Mouse (Mus musculus) lung, postnatal 36 days (tissue): ENCODE measurements around the gene Daam2.

Experiments used
- DNase-seq: peaks from one replicate; pipeline ENCODE4 v3.0.0; 2022; ENCODE audit warnings: mixed read lengths

Gene Daam2

DNA sequence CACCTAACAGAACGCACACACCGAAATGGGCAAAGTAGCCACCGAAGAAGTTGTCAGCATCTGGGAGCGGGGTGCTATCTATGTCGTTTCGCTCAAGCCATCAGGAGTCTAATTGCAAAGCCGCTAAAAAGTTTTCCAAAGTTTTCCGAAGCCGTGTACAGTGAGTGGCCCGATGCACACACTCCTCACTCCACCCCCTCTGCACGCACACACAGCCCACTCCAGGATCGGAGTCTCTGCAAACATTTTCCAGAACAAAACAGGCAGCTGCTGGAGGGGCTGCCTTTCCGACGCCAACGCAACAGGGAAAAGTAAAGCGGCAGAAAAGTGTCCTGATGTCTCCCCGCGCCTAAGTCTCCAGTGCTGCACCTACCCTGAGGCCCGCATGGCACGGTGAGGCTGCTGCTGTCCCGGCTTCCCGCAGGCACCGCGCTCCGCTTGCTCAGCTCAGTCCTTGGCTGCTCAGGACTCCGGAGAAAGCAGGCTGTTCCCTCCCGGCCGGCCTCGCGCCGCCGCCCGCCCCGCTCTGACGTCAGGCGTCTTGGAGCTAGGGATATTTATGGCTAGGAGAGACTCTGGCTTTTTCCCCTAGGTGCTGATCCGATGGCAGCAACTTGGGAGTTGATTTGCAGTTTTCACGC lies at the start of gene Daam2:
Gene Daam2 (minus strand): TSS at position 514 of the 641 bp plus-strand sequence.
- DNase-seq, result peak; percentile 81

DNA sequence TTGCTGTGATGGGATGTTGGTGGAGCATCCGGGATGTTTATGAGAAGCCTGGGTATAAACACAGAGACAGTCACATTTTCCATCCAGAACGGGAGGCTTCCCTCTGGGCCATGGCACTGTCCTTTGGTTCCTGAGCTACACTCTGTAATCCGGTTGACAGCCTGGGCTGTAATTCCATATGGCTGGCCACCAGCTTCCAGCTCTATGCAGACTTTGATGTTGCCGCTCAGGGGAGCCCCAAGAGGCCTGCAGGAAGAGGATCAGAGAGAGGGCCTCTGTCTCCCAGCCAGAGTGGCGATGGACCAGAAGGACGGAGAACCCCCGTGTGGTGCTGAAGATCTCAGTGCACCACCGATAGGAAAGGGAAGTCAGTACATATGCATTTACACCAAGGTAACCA lies 46.2 kb upstream of the Daam2 start:
- no peak for DNase-seq

GRCm38 (mm10) chr17:49607351-49608027 lies 43.3 kb upstream of the Daam2 start:
- no peak for DNase-seq

DNA sequence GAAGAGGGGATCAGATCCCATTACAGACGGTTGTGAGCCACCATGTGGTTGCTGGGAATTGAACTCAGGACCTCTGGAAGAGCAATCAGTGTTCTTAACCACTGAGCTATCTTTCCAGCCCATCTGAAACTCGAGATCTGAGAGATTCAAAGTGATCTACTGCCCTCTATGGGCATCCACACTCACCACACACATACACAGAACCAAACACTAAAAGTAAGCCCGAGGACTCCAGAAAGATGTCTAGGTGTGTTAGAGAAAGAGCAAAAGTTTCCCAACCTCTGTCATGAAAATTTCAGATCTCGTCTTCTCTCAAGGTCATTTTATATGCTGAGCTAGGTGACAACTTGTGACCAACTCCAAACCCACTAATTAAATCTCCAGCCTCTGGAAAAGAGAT lies 41.3 kb upstream of the Daam2 start:
- no peak for DNase-seq

- no peak for DNase-seq
Measured at GRCm38 (mm10) chr17:49590051-49590450, 25.9 kb upstream of the Daam2 start.

DNA sequence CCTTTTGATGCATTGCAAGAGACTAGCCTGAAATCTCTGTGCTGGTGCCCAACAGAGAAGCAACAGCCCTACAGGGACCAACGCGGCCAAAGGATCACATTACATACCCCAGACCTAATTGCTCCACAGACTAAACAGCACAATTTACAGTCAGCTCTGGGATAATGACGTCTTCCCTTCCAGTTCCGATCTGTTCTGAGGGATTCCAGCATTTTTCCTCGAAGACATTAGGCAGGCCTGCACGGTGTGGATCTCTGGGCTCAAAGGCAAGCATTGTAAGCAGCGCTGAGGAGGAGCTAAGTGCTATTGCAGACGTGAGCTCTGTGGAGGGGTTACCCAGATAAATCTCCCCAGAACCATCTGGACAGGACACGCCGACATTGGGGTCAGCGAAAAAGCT lies 18.3 kb upstream of the Daam2 start:
- DNase-seq, result no peak

DNA sequence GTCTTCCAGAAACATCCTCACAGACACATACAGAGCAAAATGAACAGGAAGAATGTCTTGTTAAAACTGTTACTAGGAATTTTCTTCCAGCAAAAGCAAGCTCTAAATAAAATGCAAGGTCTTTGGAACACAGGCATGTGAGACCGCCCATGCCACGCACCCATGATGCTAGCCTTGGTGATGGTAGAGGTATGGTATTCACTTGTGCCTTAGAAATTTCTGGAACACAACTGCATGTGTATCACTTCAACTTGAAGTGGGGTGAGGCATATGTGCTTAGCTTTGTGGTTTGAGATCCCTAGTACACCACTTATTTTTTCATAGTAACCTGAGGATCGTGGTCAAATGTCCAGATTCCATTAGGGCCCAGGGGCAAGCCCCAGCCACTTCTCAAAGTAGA lies 13.2 kb upstream of the Daam2 start:
- no peak for DNase-seq

GRCm38 (mm10) chr17:49568717-49569116 lies 4.6 kb upstream of the Daam2 start:
- peak; percentile 35 for DNase-seq

DNA sequence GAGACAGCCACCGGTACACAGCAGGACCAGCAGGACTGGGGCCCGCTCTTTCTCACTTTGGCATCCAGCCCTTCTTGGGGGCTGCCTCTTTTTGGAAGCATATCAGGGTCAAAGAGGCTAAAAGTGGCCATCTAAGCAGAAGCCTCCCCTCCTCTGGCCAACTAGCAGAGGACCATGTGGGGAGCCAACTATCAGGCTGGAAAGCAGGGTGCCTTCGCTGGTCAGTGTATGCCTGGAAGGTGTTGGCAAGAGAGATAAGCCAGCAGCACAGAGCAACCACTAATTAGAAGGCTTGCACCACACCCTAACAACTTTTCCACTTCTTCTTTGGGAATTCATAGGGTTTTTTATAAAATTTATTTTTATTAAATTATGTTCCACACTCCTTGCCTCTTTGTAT lies 346 bp upstream of the Daam2 start:
- no peak for DNase-seq

DNA sequence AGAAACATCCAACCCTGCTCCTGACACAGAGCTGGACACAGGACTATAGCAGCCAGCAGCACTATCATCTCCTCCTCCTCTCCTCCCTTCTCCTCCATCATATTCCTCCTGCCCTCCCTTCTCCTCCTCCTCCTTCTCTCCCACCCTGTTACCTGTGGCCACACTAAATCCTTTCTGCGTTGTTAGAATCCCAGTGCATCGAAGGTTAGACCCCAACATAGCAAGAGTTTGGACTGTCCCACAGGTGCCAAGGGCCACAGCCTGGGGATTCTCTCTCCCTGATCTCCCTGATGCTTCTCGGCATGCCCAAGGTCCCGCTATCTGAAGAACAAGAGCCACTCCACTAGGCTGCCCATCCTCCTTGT lies 745 bp downstream of the Daam2 start:
- no peak for DNase-seq

- DNase-seq, result no peak
Measured at GRCm38 (mm10) chr17:49562701-49563415, 1.3 kb downstream of the Daam2 start.

DNA sequence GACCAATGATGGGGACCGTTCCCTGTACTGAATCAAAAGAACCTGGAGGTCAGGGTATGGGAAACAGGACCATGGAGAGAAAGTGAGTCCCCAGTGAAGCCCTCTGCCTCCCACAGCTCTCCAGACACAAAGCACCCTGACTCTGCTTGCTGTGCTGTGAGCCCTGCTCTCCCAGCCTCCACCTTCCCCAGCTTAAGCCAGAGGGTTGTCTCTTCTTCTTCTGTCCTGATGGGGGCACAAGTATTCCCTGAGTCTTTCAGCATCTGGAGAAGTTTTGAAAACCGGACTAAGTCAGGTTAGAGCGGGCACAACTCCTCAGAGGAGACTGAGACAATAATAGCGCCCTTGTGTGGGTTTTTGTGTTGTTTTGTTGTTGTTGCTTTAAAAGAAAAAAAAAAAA lies 2.2 kb downstream of the Daam2 start:
- no peak for DNase-seq

DNA sequence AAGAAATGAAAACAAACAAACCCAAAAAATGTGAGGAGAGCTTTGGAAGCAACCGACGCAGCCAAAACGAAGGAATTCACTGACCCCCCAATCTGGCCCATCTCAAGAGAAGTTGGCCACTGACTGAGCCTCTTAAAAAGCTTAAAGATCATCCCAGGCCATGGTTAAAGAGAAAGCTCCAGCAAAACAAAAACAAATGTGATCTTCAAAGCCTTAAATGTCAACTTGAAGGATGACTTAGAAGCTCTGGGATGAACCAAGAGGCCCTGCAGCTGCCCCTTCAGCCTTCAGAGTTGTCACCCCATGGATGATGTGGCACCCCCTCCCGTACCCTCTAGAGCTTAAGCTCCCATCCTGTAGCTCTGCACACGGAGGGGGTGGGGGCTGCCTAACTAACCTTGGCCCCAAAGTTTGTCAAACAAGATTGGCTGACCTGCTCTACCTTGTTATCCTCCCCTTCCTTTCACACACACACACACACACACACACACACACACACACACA lies 4.3 kb downstream of the Daam2 start:
- DNase-seq, result no peak

DNA sequence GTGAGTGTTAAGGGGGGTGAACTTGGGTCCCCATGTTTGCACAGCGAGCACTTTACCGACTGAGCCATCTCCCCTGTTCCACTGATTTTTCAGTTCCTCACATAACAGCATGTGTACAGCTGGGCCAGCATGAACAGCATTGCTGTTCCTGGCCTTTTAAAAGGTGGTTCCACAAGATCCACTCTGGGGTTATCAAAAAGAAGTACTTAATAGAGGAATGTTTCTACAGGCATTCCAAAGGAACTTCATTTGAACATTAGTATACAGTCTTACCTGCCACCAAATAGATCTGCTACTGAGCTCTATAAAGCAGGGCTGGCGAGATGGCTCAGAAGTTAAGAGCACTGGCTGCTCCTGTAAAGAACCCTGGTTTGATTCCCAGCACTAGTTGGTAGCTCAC lies 8.0 kb downstream of the Daam2 start:
- peak; percentile 32 for DNase-seq

DNA sequence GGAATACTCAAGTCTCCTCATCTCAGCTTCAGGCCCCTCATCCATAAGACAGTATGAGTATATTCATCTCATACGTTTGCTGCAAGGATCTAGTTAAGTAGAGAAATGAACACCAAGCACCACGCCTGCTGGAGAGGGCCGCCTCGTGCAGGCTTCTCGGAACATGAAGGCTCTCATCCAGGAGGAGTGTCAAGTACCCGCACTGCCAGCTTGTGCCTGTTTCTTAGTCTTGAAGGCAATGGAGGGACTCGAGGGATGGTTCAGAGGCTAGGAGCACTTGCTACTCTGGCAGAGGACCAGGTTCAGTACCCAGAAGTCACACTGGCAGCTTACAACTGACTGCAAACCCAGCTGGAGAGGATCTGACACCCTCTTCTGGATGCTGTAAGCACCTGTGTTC lies 12.2 kb downstream of the Daam2 start:
- peak; percentile 78 for DNase-seq

DNA sequence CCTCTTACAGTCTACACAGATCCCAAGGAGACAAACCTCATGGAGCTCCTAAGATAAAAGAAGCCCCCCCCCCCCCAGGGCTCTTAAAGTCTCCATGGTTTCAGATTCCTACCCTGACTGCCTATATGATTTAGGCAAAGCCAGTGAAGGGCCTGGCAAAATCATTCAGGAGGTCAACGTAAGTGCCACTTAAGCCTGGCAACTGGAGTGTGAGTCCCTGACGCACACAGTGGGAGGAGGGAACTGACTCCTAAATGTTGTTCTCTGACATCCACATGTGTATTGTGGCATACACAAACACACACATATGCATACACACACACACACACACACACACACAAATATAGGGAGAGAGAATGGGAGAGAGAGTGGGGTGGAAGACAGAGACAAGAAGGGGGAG lies 12.7 kb downstream of the Daam2 start:
- DNase-seq, result peak; percentile 66

GRCm38 (mm10) chr17:49545997-49546396 lies 18.1 kb downstream of the Daam2 start:
- peak; percentile 41 for DNase-seq

DNA sequence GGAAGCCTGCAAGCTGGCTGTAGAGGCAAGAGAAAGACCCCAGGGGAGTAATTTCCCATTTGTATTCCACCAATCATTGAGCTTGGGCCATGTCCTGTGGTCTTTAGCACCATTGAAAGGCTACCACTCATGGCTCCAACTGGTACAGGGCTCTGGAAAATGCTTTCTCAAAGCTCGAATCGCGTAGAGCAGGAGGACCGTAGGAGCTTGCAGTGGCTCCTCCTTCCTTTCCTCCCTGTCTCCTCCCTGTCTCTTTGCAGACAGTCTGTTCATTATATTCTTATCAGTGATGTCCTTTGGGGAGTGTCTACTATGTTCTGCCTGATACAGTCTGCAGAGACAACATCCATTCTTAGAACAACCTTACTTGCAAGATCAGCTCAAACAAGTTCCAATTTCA lies 18.7 kb downstream of the Daam2 start:
- DNase-seq, result no peak

GRCm38 (mm10) chr17:49544561-49544960 lies 19.6 kb downstream of the Daam2 start:
- DNase-seq, result no peak

- no peak for DNase-seq
Measured at GRCm38 (mm10) chr17:49540706-49541105, 23.4 kb downstream of the Daam2 start.

DNA sequence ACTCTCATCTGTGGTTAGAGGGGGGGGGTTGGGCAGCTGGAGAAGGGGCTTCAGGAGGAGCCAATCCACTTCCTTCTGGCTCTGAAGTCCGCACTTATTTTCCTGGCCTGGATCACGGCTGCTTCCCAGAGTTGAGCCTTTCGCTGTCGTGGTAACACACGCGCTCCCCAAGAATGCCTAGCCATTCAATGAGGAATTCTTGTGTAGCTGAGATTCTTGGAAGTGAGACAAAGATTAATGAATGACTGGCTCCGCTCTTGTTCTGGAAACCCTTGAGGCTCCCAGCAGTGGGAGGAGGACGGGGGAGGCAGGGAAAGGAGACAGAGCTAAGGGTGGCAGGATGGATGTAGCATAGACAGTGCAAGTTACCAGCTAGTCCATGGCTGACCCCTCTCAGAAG lies 24.9 kb downstream of the Daam2 start:
- DNase-seq, result peak; percentile 62

DNA sequence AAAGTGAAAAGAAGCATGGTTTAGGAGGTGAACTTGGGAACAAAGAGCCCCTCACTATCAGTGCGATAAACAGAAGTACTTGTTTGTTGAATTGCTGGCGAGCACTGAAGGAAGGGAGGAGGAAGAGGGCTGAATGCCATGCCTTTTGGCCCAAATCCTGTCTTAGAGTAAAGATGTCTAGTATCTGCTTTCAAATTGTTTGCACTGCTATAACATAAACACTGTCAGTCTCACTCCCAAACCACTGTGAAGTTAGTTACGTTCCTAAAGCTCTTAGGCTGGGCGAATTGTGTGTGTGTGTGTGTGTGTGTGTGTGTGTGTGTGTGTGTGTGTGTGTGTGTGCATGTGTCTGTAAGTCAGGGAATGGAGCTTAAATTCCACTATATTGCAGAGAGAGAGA lies 28.6 kb downstream of the Daam2 start:
- peak; percentile 16 for DNase-seq

- DNase-seq, result peak; percentile 53
Measured at GRCm38 (mm10) chr17:49534267-49534719, 29.9 kb downstream of the Daam2 start.

DNA sequence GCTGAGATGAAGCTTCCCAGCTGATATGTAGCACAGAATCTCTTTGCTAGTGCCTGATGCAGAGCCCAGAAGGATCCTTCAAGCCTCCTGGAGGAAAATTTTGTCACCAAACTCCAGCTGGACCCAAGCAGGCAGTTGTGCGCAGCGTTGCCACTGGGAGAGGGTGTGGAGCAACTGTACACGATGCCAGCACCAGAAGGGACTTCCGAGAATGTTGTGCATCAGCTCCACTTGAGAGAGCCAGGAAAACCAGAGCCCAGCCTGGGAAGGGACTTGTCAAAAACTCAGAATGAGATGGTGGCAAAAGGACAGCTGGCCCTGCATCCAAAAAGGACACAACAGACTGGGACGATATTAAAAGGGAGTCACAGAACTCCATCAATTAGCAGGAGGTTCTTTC lies 32.5 kb downstream of the Daam2 start:
- peak; percentile 15 for DNase-seq
